Mouse (Mus musculus): ENCODE measurements at regions not wholly inside any gene's neighbourhood (a gene's known extent, or its start where the extent isn't known, plus 50 kb on each side); places are given as distances from the start of the nearest gene placed in this dataset.

DNA sequence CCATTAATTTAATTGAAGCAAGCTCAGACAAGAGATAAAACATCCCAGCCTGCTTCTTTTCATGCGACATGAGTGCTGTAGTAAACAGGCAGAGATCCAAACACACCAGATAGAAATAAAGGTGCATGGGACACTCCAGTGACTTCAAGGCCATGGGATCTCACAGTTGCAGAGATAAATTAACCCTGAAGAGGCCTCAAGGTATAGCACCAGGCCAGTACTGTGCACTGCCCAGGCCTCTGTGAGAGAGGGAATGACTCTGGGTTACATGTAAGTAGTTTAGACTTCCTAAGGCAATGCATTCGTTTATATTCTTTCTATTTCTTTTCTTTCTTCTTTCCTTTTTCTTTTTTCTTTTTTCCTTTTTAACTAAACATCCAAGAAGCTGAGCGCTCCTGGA is 439.4 kb upstream of the Itga1 start:
- DNase-seq, result no peak
- Histone ChIP-seq H3K4me3 (no peak overlapping the region), H3K27me3 (ENCODE audit: control insufficient read depth, insufficient read depth, low read length) (no peaks in the 10 kb centered on the region), H3K79me2 (replicated peaks; ENCODE audit: control insufficient read depth, insufficient read depth, low read length) (no peaks in the 10 kb centered on the region), H3K36me3 (ENCODE audit: control insufficient read depth, insufficient read depth, low read length) (no peaks in the 10 kb centered on the region), H3K27ac (no peak overlapping the region), H3K4me1 (ENCODE audit: control insufficient read depth, insufficient read depth, low read length) (no peaks in the 10 kb centered on the region), H3K9ac (ENCODE audit: low read depth, low read length) (no peak overlapping the region)
- TF ChIP-seq EP300 (IDR thresholded peaks at IDR 0.05; ENCODE audit: insufficient read depth, low read depth, low read length) (no peak), CTCF (IDR thresholded peaks at IDR 0.05) (no peak)
- intact Hi-C loops (cut with DNase I), result no loop called here
- 71% methylated on average over 3 of the region's 3 CpGs for WGBS

DNA sequence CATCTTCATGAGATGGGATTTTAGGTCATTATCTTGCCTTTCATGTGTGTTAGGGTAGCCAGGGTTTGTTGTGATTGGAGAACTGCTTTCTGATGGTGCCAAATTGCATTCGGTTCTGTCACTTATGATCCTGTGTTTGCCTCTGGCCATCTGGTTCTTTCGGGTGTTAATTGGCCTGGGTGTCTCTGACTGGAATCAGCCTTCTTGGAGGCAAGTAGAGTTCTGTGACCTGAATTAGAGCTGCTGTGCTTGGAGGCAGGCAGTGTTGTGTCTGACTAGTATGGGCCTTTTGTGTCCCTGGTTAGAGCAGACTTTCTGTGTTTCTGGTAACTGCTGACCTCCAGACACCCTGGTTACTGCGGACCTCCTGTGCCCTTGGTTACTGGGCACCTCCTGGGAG is 434.1 kb upstream of the Itga1 start:
- DNase-seq, result no peak
- Histone ChIP-seq H3K9ac (ENCODE audit: low read depth, low read length) (no peak overlapping the region), H3K27me3 (ENCODE audit: control insufficient read depth, insufficient read depth, low read length) (no peaks in the 10 kb centered on the region), H3K4me3 (no peak overlapping the region), H3K27ac (no peak overlapping the region), H3K36me3 (ENCODE audit: control insufficient read depth, insufficient read depth, low read length) (no peaks in the 10 kb centered on the region), H3K79me2 (replicated peaks; ENCODE audit: control insufficient read depth, insufficient read depth, low read length) (no peaks in the 10 kb centered on the region), H3K4me1 (ENCODE audit: control insufficient read depth, insufficient read depth, low read length) (no peaks in the 10 kb centered on the region)
- intact Hi-C loops (cut with DNase I), result no loop called here
- TF ChIP-seq CTCF (IDR thresholded peaks at IDR 0.05), result no peak
- TF ChIP-seq EP300 (IDR thresholded peaks at IDR 0.05; ENCODE audit: insufficient read depth, low read depth, low read length), result no peak
- TF ChIP-seq POLR2A (IDR thresholded peaks at IDR 0.05; ENCODE audit: insufficient read depth, low read depth, low read length), result no peak
- 75% methylated on average over 3 of the region's 3 CpGs for WGBS

DNA sequence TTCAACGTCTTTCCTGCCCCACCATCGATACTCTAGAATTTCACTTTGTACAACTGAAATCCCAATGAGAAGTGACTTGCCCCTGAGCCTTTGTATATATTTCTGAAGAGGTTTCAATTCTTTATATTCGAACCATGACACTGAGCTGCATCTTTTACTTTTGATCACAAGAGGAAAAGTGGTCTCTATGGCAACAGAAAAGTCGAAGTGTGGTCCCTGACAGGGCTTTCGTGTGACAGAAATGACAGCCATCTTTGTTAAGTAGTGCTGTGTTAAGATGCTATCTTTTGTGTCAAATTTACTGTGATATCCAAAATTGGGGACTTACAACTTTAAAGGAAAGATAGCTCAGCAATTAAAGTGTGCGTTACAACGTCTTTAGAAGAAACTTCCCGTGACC is 412.1 kb upstream of the Itga1 start:
- TF ChIP-seq POLR2A (IDR thresholded peaks at IDR 0.05; ENCODE audit: insufficient read depth, low read depth, low read length) (no peak), CTCF (IDR thresholded peaks at IDR 0.05) (no peak), EP300 (IDR thresholded peaks at IDR 0.05; ENCODE audit: insufficient read depth, low read depth, low read length) (no peak)
- 80% methylated on average over 8 of the region's 8 CpGs for WGBS
- no peak overlapping the region for H3K27ac ChIP-seq
- DNase-seq, result no peak
- intact Hi-C loops (cut with DNase I), result no loop called here
- H3K9ac ChIP-seq (ENCODE audit: low read depth, low read length), result no peak overlapping the region
- no peaks in the 10 kb centered on the region for H3K79me2 ChIP-seq (replicated peaks; ENCODE audit: control insufficient read depth, insufficient read depth, low read length)
- H3K27me3 ChIP-seq (ENCODE audit: control insufficient read depth, insufficient read depth, low read length), result no peaks in the 10 kb centered on the region
- no peak overlapping the region for H3K4me3 ChIP-seq
- H3K4me1 ChIP-seq (ENCODE audit: control insufficient read depth, insufficient read depth, low read length), result no peaks in the 10 kb centered on the region
- H3K36me3 ChIP-seq (ENCODE audit: control insufficient read depth, insufficient read depth, low read length), result no peaks in the 10 kb centered on the region

DNA sequence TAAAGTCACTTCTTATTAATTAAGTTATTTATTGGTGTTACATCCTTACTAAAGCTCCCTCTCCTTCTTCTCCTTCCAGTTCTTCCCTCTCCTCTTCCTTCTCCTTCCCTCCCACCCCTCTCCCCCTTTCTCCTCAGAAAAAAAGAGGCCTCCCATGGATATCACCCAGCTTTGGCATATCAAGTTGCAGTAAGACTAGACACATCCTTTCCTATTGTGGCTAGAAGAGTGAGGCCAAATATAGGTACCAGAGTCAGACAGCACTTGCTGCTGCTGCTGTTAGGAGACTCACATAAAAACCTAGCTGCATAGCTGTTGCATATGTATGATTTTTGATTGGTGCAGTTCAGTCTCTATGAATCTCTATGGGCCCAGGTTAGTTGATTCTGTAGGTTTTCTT is 410.4 kb upstream of the Itga1 start:
- no peak for DNase-seq

GRCm38 (mm10) chr13:115508646-115509045 is 406.9 kb upstream of the Itga1 start:
- H3K4me1 ChIP-seq (ENCODE audit: control insufficient read depth, insufficient read depth, low read length), result no peaks in the 10 kb centered on the region
- no peak for TF ChIP-seq POLR2A (IDR thresholded peaks at IDR 0.05; ENCODE audit: insufficient read depth, low read depth, low read length)
- no peak for TF ChIP-seq CTCF (IDR thresholded peaks at IDR 0.05)
- TF ChIP-seq EP300 (IDR thresholded peaks at IDR 0.05; ENCODE audit: insufficient read depth, low read depth, low read length), result no peak
- no peaks in the 10 kb centered on the region for H3K79me2 ChIP-seq (replicated peaks; ENCODE audit: control insufficient read depth, insufficient read depth, low read length)
- WGBS, result 71% methylated on average over 3 of the region's 3 CpGs
- no peak overlapping the region for H3K27ac ChIP-seq
- no peaks in the 10 kb centered on the region for H3K27me3 ChIP-seq (ENCODE audit: control insufficient read depth, insufficient read depth, low read length)
- no peak for DNase-seq
- H3K36me3 ChIP-seq (ENCODE audit: control insufficient read depth, insufficient read depth, low read length), result no peaks in the 10 kb centered on the region
- intact Hi-C loops (cut with DNase I), result no loop called here
- H3K9ac ChIP-seq (ENCODE audit: low read depth, low read length), result no peak overlapping the region
- H3K4me3 ChIP-seq, result no peak overlapping the region

More for the DNA sequence above, 410.4 kb upstream of the Itga1 start:
- Histone ChIP-seq H3K36me3 (ENCODE audit: control insufficient read depth, insufficient read depth, low read length) (no peaks in the 10 kb centered on the region), H3K4me1 (ENCODE audit: control insufficient read depth, insufficient read depth, low read length) (no peaks in the 10 kb centered on the region), H3K4me3 (no peak overlapping the region), H3K27me3 (ENCODE audit: control insufficient read depth, insufficient read depth, low read length) (no peaks in the 10 kb centered on the region), H3K9ac (ENCODE audit: low read depth, low read length) (no peak overlapping the region), H3K79me2 (replicated peaks; ENCODE audit: control insufficient read depth, insufficient read depth, low read length) (no peaks in the 10 kb centered on the region), H3K27ac (no peak overlapping the region)
- intact Hi-C loops (cut with DNase I), result no loop called here
- no peak for TF ChIP-seq POLR2A (IDR thresholded peaks at IDR 0.05; ENCODE audit: insufficient read depth, low read depth, low read length)
- no peak for TF ChIP-seq EP300 (IDR thresholded peaks at IDR 0.05; ENCODE audit: insufficient read depth, low read depth, low read length)
- TF ChIP-seq CTCF (IDR thresholded peaks at IDR 0.05), result no peak

- WGBS, result 84% methylated on average over 4 of the region's 4 CpGs
- no peaks in the 10 kb centered on the region for H3K27me3 ChIP-seq (ENCODE audit: control insufficient read depth, insufficient read depth, low read length)
- no peaks in the 10 kb centered on the region for H3K4me1 ChIP-seq (ENCODE audit: control insufficient read depth, insufficient read depth, low read length)
- H3K9ac ChIP-seq (ENCODE audit: low read depth, low read length), result no peak overlapping the region
- H3K27ac ChIP-seq, result no peak overlapping the region
- H3K4me3 ChIP-seq, result no peak overlapping the region
- intact Hi-C loops (cut with DNase I), result no loop called here
- no peak for TF ChIP-seq EP300 (IDR thresholded peaks at IDR 0.05; ENCODE audit: insufficient read depth, low read depth, low read length)
- no peak for TF ChIP-seq POLR2A (IDR thresholded peaks at IDR 0.05; ENCODE audit: insufficient read depth, low read depth, low read length)
- TF ChIP-seq CTCF (IDR thresholded peaks at IDR 0.05), result no peak
- H3K36me3 ChIP-seq (ENCODE audit: control insufficient read depth, insufficient read depth, low read length), result no peaks in the 10 kb centered on the region
- H3K79me2 ChIP-seq (replicated peaks; ENCODE audit: control insufficient read depth, insufficient read depth, low read length), result no peaks in the 10 kb centered on the region
- no peak for DNase-seq
Observed at GRCm38 (mm10) chr13:115494399-115494798, 392.6 kb upstream of the Itga1 start.
